In genomic region chr16:52250935-52251334, GRCm38 (mm10) we compare ENCODE assay signal across 32 mouse cellular contexts.
"Had no signal": no experiment of that assay in that cellular context is flagged by ENCODE, and none has a peak within 500 bp of the region (broad histone marks: within the 10 kb centered on the region; RNA-seq: fewer than 3 reads in every experiment).

No protein-coding gene starts in this region.

- H3K36me3 ChIP-seq: heart, embryonic 15.5 days; hindbrain, embryonic 12.5 days; intestine, embryonic 15.5 days had no signal

- DNase-seq: heart, postnatal 10 days; heart, postnatal 14 days; heart, postnatal 36 days; heart, postnatal 4 days; kidney, adult 11 months; kidney, adult 18-20 months; kidney, postnatal 10 days; kidney, postnatal 14 days; kidney, postnatal 25 days; kidney, postnatal 36 days; kidney, postnatal 4 days; layer of hippocampus, adult 9-11 months; layer of hippocampus, postnatal 36 days had no signal

- ATAC-seq: hindbrain, embryonic 16.5 days; hindbrain, postnatal 0 days; inflammation-experienced regulatory T-cells, adult 6 months; intestine, embryonic 15.5 days; intestine, embryonic 16.5 days; intestine, postnatal 0 days had no signal

- H3K4me2 ChIP-seq: heart, embryonic 11.5 days; heart, embryonic 12.5 days; heart, embryonic 13.5 days; heart, embryonic 15.5 days; hindbrain, embryonic 12.5 days; hindbrain, embryonic 13.5 days; hindbrain, embryonic 14.5 days; hindbrain, embryonic 15.5 days; intestine, embryonic 15.5 days; kidney, embryonic 15.5 days had no signal

- H3K9ac ChIP-seq: heart, embryonic 12.5 days; heart, embryonic 13.5 days; heart, embryonic 15.5 days; hindbrain, embryonic 12.5 days; hindbrain, embryonic 13.5 days; hindbrain, embryonic 14.5 days; hindbrain, embryonic 15.5 days; intestine, embryonic 15.5 days; kidney, embryonic 15.5 days had no signal

- H3K9me3 ChIP-seq: heart, embryonic 10.5 days; heart, embryonic 12.5 days; heart, embryonic 15.5 days; hindbrain, embryonic 10.5 days; hindbrain, embryonic 12.5 days; hindbrain, embryonic 15.5 days; intestine, embryonic 15.5 days; kidney, embryonic 15.5 days had no signal

- H3K4me1 ChIP-seq: heart, embryonic 10.5 days; heart, embryonic 12.5 days; heart, embryonic 13.5 days; heart, embryonic 15.5 days; hindbrain, embryonic 10.5 days; hindbrain, embryonic 12.5 days; hindbrain, embryonic 13.5 days; hindbrain, embryonic 15.5 days; intestine, embryonic 15.5 days; kidney, embryonic 15.5 days had no signal

- H3K27me3 ChIP-seq: heart, embryonic 12.5 days; heart, embryonic 13.5 days; heart, embryonic 15.5 days; hindbrain, embryonic 12.5 days; hindbrain, embryonic 13.5 days; hindbrain, embryonic 15.5 days; intestine, embryonic 15.5 days; kidney, embryonic 15.5 days had no signal

- H3K4me3 ChIP-seq: heart, embryonic 10.5 days; heart, embryonic 12.5 days; heart, embryonic 13.5 days; heart, embryonic 15.5 days; hindbrain, embryonic 10.5 days; hindbrain, embryonic 12.5 days; hindbrain, embryonic 13.5 days; hindbrain, embryonic 15.5 days; intestine, embryonic 15.5 days; kidney, embryonic 15.5 days; layer of hippocampus, adult 2 months had no signal

- H3K27ac ChIP-seq: heart, embryonic 10.5 days; heart, embryonic 13.5 days; heart, embryonic 15.5 days; hindbrain, embryonic 10.5 days; hindbrain, embryonic 12.5 days; hindbrain, embryonic 13.5 days; hindbrain, embryonic 14.5 days; hindbrain, embryonic 15.5 days; hindbrain, postnatal 0 days; intestine, embryonic 15.5 days; kidney, embryonic 15.5 days; kidney, postnatal 0 days; layer of hippocampus, adult 2 months had no signal
